Mouse (Mus musculus) forebrain, embryonic 12.5 days (tissue): ENCODE results near the gene Dip2c. TPM values are rescaled to one million over a fixed set of nuclear protein-coding genes. Genes with fewer than 3 reads are reported as not detected.

Experiments used
- ATAC-seq: fragments of 200-750 bp; cut with Nextera tagmentation; 2 replicates; pipeline ENCODE4 v1.8.0; 2017; ENCODE audit warnings: moderate TSS enrichment; ENCODE audit not compliant: low FRiP score
- H3K27ac ChIP-seq: fragments of 300-500 bp; sonication (generic); 2 replicates; pipeline ENCODE4 v1.5.1; 2016; ENCODE audit warnings: mild to moderate bottlenecking
- H3K27me3 ChIP-seq: fragments of 300-500 bp; sonication (generic); 2 replicates; pipeline ENCODE4 v1.6.1; 2016; ENCODE audit warnings: mild to moderate bottlenecking
- H3K36me3 ChIP-seq: fragments of 300-500 bp; sonication (generic); replicated peaks from 2 replicates; pipeline ENCODE4 v1.6.1; 2016; ENCODE audit warnings: mild to moderate bottlenecking
- H3K4me1 ChIP-seq: fragments of 300-500 bp; sonication (generic); 2 replicates; pipeline ENCODE4 v1.6.1; 2016
- H3K4me2 ChIP-seq: fragments of 300-500 bp; sonication (generic); 2 replicates; pipeline ENCODE4 v1.6.1; 2016; ENCODE audit warnings: mild to moderate bottlenecking, moderate library complexity
- H3K4me3 ChIP-seq: fragments of 300-500 bp; sonication (generic); replicated peaks from 2 replicates; pipeline ENCODE4 v1.5.1; 2016; ENCODE audit warnings: mild to moderate bottlenecking
- H3K9ac ChIP-seq: fragments of 300-500 bp; sonication (generic); 2 replicates; pipeline ENCODE4 v1.6.1; 2016; ENCODE audit warnings: mild to moderate bottlenecking
- H3K9me3 ChIP-seq: fragments of 300-500 bp; sonication (generic); 2 replicates; pipeline ENCODE4 v1.6.1; 2016
- WGBS: fragments of 180-500 bp; shearing (Covaris S2); methylation state at CpG from one replicate; pipeline ENCODE4 v1.1.7; 2016; 5-methylcytosine and 5-hydroxymethylcytosine counted together
- polyA plus RNA-seq: library from polyadenylated mRNA; unstranded; fragments of >200 nt; fragmentation: Nextera tagmentation; extraction: Ambion mirVana; gene quantifications from 2 replicates; pipeline ENCODE4 v1.2.1, GENCODE M21; 2016

Gene Dip2c
- polyA plus RNA-seq, 1 experiment from 2014 or later, result 10.5 TPM

DNA sequence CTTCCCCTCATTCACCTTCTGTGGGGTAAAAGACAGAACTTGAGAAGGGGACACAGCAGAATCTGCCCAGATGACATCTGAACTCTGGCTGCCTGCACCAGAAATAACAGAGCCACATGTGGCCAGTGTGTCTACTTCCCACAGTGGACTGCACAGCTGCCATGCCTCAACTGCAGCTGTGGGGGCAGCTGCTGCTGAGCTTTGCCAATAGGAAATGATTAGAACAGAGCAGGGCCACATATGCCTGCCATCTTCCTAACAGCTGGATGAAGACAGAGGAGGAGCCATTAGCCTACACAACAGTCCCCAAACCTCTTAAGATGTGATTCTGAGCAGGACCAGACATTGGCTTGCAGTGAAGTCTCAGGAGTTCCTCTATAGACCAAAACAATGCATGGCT, 419.5 kb downstream of the Dip2c start:
- ATAC-seq, result no peak
- Histone ChIP-seq H3K27ac (no peak overlapping the region), H3K4me1 (no peaks in the 10 kb centered on the region), H3K4me3 (no peak overlapping the region), H3K9me3 (no peaks in the 10 kb centered on the region), H3K9ac (no peak overlapping the region), H3K4me2 (no peak overlapping the region), H3K27me3 (no peaks in the 10 kb centered on the region), H3K36me3 (peaks cover 63% of the 10 kb centered on the region)

DNA sequence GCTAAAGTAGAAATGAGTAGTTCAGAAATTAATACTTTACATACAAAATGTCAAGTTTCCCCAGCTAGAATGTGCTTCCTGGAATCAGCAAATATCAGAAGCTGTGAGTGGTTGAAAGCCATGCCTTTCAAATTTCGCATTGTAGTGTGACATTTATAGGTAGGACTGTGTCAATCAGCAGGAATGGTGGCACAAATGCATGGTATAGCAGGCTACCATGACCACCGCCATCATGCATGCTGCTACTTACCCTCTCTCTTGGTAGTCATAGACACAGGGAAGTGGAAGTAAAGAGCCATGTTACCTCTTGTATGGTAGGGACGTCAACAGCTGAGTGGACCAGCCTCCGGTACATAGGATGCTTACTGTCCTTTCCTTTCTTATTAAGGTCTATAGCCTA, 421.0 kb downstream of the Dip2c start:
- ATAC-seq, result no peak
- Histone ChIP-seq H3K4me2 (no peak overlapping the region), H3K4me3 (no peak overlapping the region), H3K27ac (no peak overlapping the region), H3K36me3 (peaks cover 49% of the 10 kb centered on the region), H3K27me3 (no peaks in the 10 kb centered on the region), H3K4me1 (no peaks in the 10 kb centered on the region), H3K9ac (no peak overlapping the region), H3K9me3 (no peaks in the 10 kb centered on the region)
- 95% methylated on average over 4 of the region's 4 CpGs for WGBS

DNA sequence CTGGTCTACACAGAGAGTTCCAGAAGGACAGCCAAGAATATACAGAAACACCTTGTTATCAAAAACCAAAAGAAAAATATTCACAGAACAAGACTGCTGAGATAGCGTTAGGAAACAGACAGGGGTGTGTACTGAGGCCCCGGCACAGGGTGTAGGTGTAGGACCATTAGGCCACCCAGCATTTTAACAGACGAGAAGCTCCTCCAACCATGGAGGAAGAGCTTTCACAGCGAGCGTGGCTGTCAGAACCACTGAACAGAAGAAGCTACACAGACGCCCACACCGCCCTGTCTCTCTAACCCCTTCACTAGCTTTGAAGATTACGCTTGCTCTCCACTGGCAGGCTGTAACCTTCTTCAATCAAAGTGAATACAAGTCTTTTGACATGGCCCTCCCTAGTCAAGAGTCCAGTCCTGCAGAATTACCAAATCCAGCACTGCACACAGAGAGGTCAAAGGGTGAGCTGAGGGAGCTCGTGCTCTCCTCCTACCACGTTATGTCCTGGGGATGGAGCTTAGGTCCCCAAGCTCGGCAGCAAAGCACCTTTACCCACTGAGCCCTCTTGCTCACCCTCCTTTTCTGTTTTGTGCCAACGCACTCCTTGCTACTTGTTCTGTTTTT, 426.4 kb downstream of the Dip2c start:
- Histone ChIP-seq H3K27ac (no peak overlapping the region), H3K9me3 (no peaks in the 10 kb centered on the region), H3K9ac (no peak overlapping the region), H3K27me3 (no peaks in the 10 kb centered on the region), H3K4me2 (no peak overlapping the region), H3K4me3 (no peak overlapping the region), H3K36me3 (peaks cover 6% of the 10 kb centered on the region), H3K4me1 (no peaks in the 10 kb centered on the region)
- no peak for ATAC-seq
- WGBS, result 89% methylated on average over 12 of the region's 12 CpGs

DNA sequence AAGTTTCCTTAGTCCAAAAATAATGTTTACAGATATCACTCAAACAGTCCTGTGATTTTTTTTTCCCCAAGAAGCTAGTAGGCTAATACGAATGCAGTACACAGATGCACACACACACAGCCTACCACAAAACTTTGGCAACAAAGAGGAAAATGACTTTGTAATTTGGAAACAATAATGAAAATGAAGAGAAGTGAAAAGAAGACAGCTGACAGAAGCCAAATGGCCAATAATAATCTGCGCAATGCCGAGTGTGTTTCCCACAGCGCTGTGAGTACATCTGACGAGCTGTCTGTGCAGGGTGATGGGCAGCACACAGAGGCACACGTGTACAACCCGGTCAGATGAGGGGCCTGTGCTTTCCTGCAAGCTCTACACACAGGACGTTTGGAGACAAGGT, 430.4 kb downstream of the Dip2c start:
- Histone ChIP-seq H3K9ac (no peak overlapping the region), H3K4me2 (no peak overlapping the region), H3K9me3 (no peaks in the 10 kb centered on the region), H3K36me3 (peaks cover 4% of the 10 kb centered on the region), H3K27me3 (no peaks in the 10 kb centered on the region), H3K4me3 (no peak overlapping the region), H3K27ac (no peak overlapping the region), H3K4me1 (no peaks in the 10 kb centered on the region)
- WGBS, result 92% methylated on average over 8 of the region's 8 CpGs
- no peak for ATAC-seq

DNA sequence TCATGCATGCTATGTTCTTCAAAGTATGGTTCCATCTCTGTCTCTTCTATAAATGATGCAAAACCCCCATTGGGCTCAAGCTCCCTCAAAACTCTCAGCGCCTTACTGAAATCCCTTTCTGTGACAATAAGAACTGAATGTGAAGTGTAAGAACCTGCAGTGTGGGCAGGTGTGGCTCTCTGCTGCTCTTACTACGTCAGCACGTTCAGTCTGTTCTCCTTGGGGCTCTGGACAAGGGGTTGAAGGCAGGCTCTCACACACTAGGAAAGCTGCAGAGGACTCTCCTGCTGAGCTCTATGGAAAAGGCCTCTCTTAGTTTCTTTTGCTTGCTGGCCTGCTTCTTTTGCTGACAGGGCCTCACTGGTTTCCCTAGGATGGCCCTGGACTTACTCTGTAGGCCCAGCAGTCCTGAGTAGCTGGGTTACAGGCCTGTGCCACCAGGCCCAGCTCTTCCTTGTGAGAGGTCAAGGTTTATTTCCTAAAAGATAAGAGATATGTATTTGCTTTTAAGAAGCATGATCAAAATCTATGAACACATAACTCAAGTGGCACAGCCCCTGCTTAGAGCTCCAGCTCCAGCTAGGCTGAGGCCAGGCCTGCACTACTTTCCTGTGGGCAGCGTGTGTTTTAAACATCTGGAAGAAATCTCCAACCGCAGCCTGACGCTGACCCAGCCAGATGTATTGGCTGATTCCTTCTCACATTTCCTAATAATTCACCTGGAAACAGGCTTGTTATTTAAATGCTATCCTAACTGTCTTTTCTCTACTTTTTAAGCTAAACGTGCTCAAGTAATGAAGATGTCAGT, 432.3 kb downstream of the Dip2c start:
- Histone ChIP-seq H3K4me1 (no peaks in the 10 kb centered on the region), H3K27ac (no peak overlapping the region), H3K27me3 (no peaks in the 10 kb centered on the region), H3K9me3 (no peaks in the 10 kb centered on the region), H3K4me3 (no peak overlapping the region), H3K36me3 (peaks cover 4% of the 10 kb centered on the region), H3K4me2 (no peak overlapping the region), H3K9ac (no peak overlapping the region)
- ATAC-seq, result no peak
- WGBS, result 90% methylated on average over 7 of the region's 7 CpGs

DNA sequence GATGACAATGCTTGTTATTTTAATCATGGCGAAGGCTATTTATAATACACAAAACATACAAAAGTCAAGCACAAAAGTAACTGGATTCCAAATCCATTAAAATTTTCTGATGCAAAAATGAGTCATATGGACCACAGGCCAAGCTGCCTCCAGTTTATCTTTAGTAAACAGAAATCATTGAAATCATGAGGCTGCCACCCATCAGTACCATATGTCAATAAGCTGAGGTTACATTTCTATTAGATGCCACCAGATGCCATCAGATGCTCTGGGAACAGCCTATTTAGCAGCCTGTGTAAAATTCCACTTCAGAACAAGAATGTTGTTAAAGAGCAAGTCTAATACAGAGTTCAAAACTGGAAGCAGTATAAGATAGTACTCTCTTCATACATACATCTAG, 436.1 kb downstream of the Dip2c start:
- Histone ChIP-seq H3K4me2 (no peak overlapping the region), H3K4me3 (no peak overlapping the region), H3K9me3 (no peaks in the 10 kb centered on the region), H3K27me3 (no peaks in the 10 kb centered on the region), H3K4me1 (no peaks in the 10 kb centered on the region), H3K9ac (no peak overlapping the region), H3K27ac (no peak overlapping the region), H3K36me3 (peaks cover 11% of the 10 kb centered on the region)
- no peak for ATAC-seq
- WGBS, result 97% methylated on average over 1 of the region's 1 CpGs

DNA sequence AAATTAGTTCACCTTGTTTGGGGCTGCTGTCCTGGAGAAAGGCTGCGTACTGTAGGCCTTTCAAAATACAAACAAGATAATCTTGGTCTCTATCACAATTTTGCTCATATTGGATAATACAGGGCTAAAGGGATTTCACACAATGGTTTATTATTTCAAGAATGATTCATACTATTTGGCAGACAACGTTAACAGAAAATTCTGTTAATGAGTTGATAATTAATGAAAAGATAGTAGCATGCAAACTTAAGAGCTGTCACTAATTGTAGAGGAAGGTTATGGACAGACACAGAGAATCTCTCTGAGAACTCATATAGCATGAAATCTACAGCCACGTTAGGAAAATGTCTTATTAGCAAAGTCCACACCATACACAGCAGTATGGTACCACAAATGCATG, 436.6 kb downstream of the Dip2c start:
- no peaks in the 10 kb centered on the region for H3K4me1 ChIP-seq
- H3K9ac ChIP-seq, result no peak overlapping the region
- no peak overlapping the region for H3K27ac ChIP-seq
- no peak overlapping the region for H3K4me3 ChIP-seq
- peaks cover 12% of the 10 kb centered on the region for H3K36me3 ChIP-seq
- 90% methylated on average over 3 of the region's 3 CpGs for WGBS
- no peak for ATAC-seq
- H3K4me2 ChIP-seq, result no peak overlapping the region
- no peaks in the 10 kb centered on the region for H3K9me3 ChIP-seq
- H3K27me3 ChIP-seq, result no peaks in the 10 kb centered on the region

DNA sequence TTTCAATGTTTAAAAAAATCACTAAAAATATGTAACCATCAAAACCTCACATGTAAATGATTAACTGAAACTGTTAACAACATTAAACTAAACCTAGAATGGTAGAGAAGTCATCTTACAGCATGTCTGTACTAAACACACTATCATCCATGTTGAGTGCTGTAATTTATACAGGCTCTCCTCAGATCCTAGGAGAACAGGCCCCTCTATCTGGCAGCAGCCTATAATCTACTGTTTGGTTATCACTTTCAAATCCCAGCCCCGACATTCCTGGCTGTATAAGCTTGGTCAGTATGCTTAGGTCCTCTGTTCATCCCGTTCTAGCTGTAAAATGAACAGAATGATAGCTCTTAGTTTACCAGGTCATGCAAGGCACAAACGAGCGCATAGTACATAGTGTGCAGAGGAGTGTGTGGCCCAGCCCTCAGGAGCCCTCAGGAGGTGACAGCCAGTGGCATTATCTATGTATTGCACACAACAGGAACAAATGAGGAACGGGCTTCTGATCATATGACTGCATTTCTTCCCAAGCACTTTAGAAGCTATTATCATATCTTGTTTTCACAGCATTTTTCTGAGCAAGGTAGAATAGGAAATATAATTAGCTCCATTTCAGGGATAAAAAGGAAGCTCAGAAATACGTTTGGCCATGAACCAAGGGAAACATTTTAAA, 437.3 kb downstream of the Dip2c start:
- H3K9me3 ChIP-seq, result no peaks in the 10 kb centered on the region
- no peak overlapping the region for H3K4me3 ChIP-seq
- H3K9ac ChIP-seq, result no peak overlapping the region
- peaks cover 8% of the 10 kb centered on the region for H3K36me3 ChIP-seq
- no peaks in the 10 kb centered on the region for H3K4me1 ChIP-seq
- H3K27ac ChIP-seq, result no peak overlapping the region
- WGBS, result 89% methylated on average over 6 of the region's 6 CpGs
- 0 out of 2 replicates have a peak, but pooled peaks have one; percentile 27 for ATAC-seq
- no peaks in the 10 kb centered on the region for H3K27me3 ChIP-seq
- no peak overlapping the region for H3K4me2 ChIP-seq

DNA sequence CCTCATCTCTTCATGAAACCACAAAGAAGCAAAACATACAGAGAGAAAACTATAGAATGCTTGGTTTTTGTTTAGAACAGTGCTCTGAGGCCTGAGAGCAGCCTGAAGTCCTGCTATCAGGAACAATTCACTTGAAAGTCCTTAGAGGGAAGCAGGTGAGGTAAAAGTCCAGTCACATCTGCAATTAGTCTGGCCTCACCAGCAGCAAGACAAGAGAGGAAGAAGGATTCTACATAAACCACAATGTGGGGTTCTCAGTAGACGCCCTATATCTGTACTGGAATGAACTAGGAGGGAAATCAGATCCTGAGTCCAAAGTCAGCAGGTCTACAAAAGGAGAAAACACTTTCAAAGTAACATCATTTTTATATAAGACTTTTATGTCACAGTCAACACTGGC, 438.9 kb downstream of the Dip2c start:
- Histone ChIP-seq H3K36me3 (peaks cover 13% of the 10 kb centered on the region; the same call in 1 of the 2 replicates), H3K27me3 (no peaks in the 10 kb centered on the region), H3K27ac (no peak overlapping the region), H3K9me3 (no peaks in the 10 kb centered on the region), H3K4me1 (no peaks in the 10 kb centered on the region), H3K4me2 (no peak overlapping the region), H3K4me3 (no peak overlapping the region), H3K9ac (no peak overlapping the region)
- no peak for ATAC-seq
- 93% methylated on average over 1 of the region's 1 CpGs for whole genome bisulfite sequencing

Other genes with a start within 250 kb of the Dip2c start
- gene Larp4b, start 182.6 kb upstream of the Dip2c start, polyA plus RNA-seq, result 45.2 and 48.0 TPM in 2 replicates